Mouse (Mus musculus) forebrain, postnatal 0 days (tissue): ENCODE measurements around the gene Il20rb. TPM values are rescaled to one million over a fixed set of nuclear protein-coding genes. Genes with fewer than 3 reads are reported as not detected.

Experiments
- ATAC-seq: fragments of 200-750 bp; cut with Nextera tagmentation; 2 replicates; pipeline ENCODE4 v1.8.0; 2017; ENCODE audit warnings: mild to moderate bottlenecking, moderate library complexity
- DNase-seq: peaks from one replicate; pipeline ENCODE4 v3.0.0-alpha.2; 2015
- H3K27ac ChIP-seq: fragments of 300-500 bp; sonication (generic); 2 replicates; pipeline ENCODE4 v1.5.1; 2014; ENCODE audit warnings: low read depth, mild to moderate bottlenecking, antibody characterized with exemption, low read length, moderate library complexity, mixed read lengths
- H3K27me3 ChIP-seq: fragments of 300-500 bp; sonication (generic); 2 replicates; pipeline ENCODE4 v1.6.1; 2014; ENCODE audit warnings: mild to moderate bottlenecking, low read length, mixed read lengths; ENCODE audit not compliant: insufficient read depth
- H3K36me3 ChIP-seq: fragments of 300-500 bp; sonication (generic); 2 replicates; pipeline ENCODE4 v1.6.1; 2014; ENCODE audit warnings: mild to moderate bottlenecking, moderate library complexity; ENCODE audit not compliant: insufficient read depth
- H3K4me1 ChIP-seq: fragments of 300-500 bp; sonication (generic); 2 replicates; pipeline ENCODE4 v1.6.1; 2014; ENCODE audit warnings: antibody characterized with exemption; ENCODE audit not compliant: insufficient read depth
- H3K4me2 ChIP-seq: fragments of 300-500 bp; sonication (generic); 2 replicates; pipeline ENCODE4 v1.6.1; 2014; ENCODE audit warnings: low read depth, mild to moderate bottlenecking, moderate library complexity
- H3K4me3 ChIP-seq: fragments of 300-500 bp; sonication (generic); 2 replicates; pipeline ENCODE4 v1.5.1; 2014; ENCODE audit warnings: low read depth, low read length, mixed read lengths
- H3K9ac ChIP-seq: fragments of 300-500 bp; sonication (generic); 2 replicates; pipeline ENCODE4 v1.6.1; 2014; ENCODE audit warnings: mild to moderate bottlenecking
- H3K9me3 ChIP-seq: fragments of 300-500 bp; sonication (generic); 2 replicates; pipeline ENCODE4 v1.6.1; 2016; ENCODE audit warnings: low read length
- CTCF ChIP-seq: sonication (generic); IDR thresholded peaks from 2 replicates; pipeline ENCODE4 v1.5.1; 2016; ENCODE audit warnings: antibody characterized with exemption, control low read depth, low read depth
- WGBS: fragments of 180-500 bp; shearing (Covaris S2); extraction: QIAGEN DNeasy Blood & Tissue Kit; methylation state at CpG from one replicate; pipeline ENCODE4 v1.1.7; 2014; 5-methylcytosine and 5-hydroxymethylcytosine counted together
- polyA plus RNA-seq: library from polyadenylated mRNA; unstranded; fragments of >200 nt; fragmentation: Nextera tagmentation; extraction: Ambion mirVana; gene quantifications from 2 replicates; pipeline ENCODE4 v1.2.1, GENCODE M21; 2015
- total RNA-seq: library from RNA; depleted of rRNA; stranded (reverse); fragments of >200 nt; gene quantifications from 2 replicates; pipeline ENCODE4 v1.2.3, GENCODE M21; 2014

The Il20rb gene
- total and polyA plus RNA-seq, 2 experiments from 2014 or later: 1.1 to 1.4 TPM

- no peak overlapping the region for H3K4me3 ChIP-seq
- no peaks in the 10 kb centered on the region for H3K27me3 ChIP-seq
- no peak for DNase-seq
- no peaks in the 10 kb centered on the region for H3K4me1 ChIP-seq
- H3K9me3 ChIP-seq: no peaks in the 10 kb centered on the region
- H3K36me3 ChIP-seq: no peaks in the 10 kb centered on the region; the same call in 1 of the 2 replicates
- no peak overlapping the region for H3K9ac ChIP-seq
- no peak overlapping the region for H3K4me2 ChIP-seq
- no peak for ATAC-seq
- 95% methylated on average over 6 of the region's 6 CpGs for WGBS
- no peak for TF ChIP-seq CTCF
- no peak overlapping the region for H3K27ac ChIP-seq
Measured at GRCm38 (mm10) chr9:100488969-100489368, 2.4 kb upstream of the Il20rb start.

GRCm38 (mm10) chr9:100488056-100488713, 1.6 kb upstream of the Il20rb start:
- DNase-seq: no peak
- H3K36me3 ChIP-seq: no peaks in the 10 kb centered on the region; the same call in 1 of the 2 replicates
- H3K9ac ChIP-seq: no peak overlapping the region
- no peak overlapping the region for H3K4me2 ChIP-seq
- no peaks in the 10 kb centered on the region for H3K4me1 ChIP-seq
- 75% methylated on average over 7 of the region's 7 CpGs for WGBS
- H3K27me3 ChIP-seq: no peaks in the 10 kb centered on the region
- H3K27ac ChIP-seq: no peak overlapping the region
- ATAC-seq: no peak
- H3K4me3 ChIP-seq: no peak overlapping the region
- no peaks in the 10 kb centered on the region for H3K9me3 ChIP-seq
- no peak for TF ChIP-seq CTCF

GRCm38 (mm10) chr9:100483318-100483717, 3.3 kb downstream of the Il20rb start:
- no peak overlapping the region for H3K4me2 ChIP-seq
- TF ChIP-seq CTCF: no peak
- no peaks in the 10 kb centered on the region for H3K27me3 ChIP-seq
- no peak overlapping the region for H3K27ac ChIP-seq
- no peak for ATAC-seq
- H3K9me3 ChIP-seq: no peaks in the 10 kb centered on the region
- no peak overlapping the region for H3K4me3 ChIP-seq
- 93% methylated on average over 5 of the region's 5 CpGs for WGBS
- no peak overlapping the region for H3K9ac ChIP-seq
- H3K36me3 ChIP-seq: no peaks in the 10 kb centered on the region
- no peaks in the 10 kb centered on the region for H3K4me1 ChIP-seq
- DNase-seq: no peak

- 88% methylated on average over 6 of the region's 6 CpGs for WGBS
Measured at GRCm38 (mm10) chr9:100481626-100482025, 5.0 kb downstream of the Il20rb start.

GRCm38 (mm10) chr9:100474056-100474455, 12.5 kb downstream of the Il20rb start:
- Histone ChIP-seq H3K27me3 (no peaks in the 10 kb centered on the region), H3K27ac (no peak overlapping the region), H3K36me3 (no peaks in the 10 kb centered on the region), H3K4me2 (no peak overlapping the region), H3K9me3 (no peaks in the 10 kb centered on the region), H3K9ac (no peak overlapping the region), H3K4me1 (no peaks in the 10 kb centered on the region), H3K4me3 (no peak overlapping the region)
- ATAC-seq (no peak), DNase-seq (no peak)
- TF ChIP-seq CTCF: no peak
- WGBS: 95% methylated on average over 1 of the region's 1 CpGs

More at GRCm38 (mm10) chr9:100481626-100482025, 5.0 kb downstream of the Il20rb start:
- H3K9me3 ChIP-seq: no peaks in the 10 kb centered on the region
- no peak overlapping the region for H3K4me3 ChIP-seq
- no peak overlapping the region for H3K27ac ChIP-seq
- no peak overlapping the region for H3K4me2 ChIP-seq
- ATAC-seq (no peak), DNase-seq (no peak)
- H3K36me3 ChIP-seq: no peaks in the 10 kb centered on the region
- no peaks in the 10 kb centered on the region for H3K4me1 ChIP-seq
- H3K9ac ChIP-seq: no peak overlapping the region
- TF ChIP-seq CTCF: no peak
- H3K27me3 ChIP-seq: no peaks in the 10 kb centered on the region

- TF ChIP-seq CTCF: no peak
- no peak for ATAC-seq
- no peaks in the 10 kb centered on the region for H3K4me1 ChIP-seq
- H3K4me2 ChIP-seq: no peak overlapping the region
- no peaks in the 10 kb centered on the region for H3K27me3 ChIP-seq
- H3K9me3 ChIP-seq: no peaks in the 10 kb centered on the region
- no peak for DNase-seq
- H3K27ac ChIP-seq: no peak overlapping the region
- H3K36me3 ChIP-seq: no peaks in the 10 kb centered on the region
- no peak overlapping the region for H3K4me3 ChIP-seq
- 88% methylated on average over 6 of the region's 6 CpGs for WGBS
- H3K9ac ChIP-seq: no peak overlapping the region
Measured at GRCm38 (mm10) chr9:100473361-100473760, 13.2 kb downstream of the Il20rb start.

- no peak overlapping the region for H3K4me3 ChIP-seq
- no peaks in the 10 kb centered on the region for H3K9me3 ChIP-seq
- 97% methylated on average over 8 of the region's 8 CpGs for WGBS
- H3K4me1 ChIP-seq: no peaks in the 10 kb centered on the region
- no peak overlapping the region for H3K9ac ChIP-seq
- H3K4me2 ChIP-seq: no peak overlapping the region
- DNase-seq (no peak), ATAC-seq (no peak)
- no peak overlapping the region for H3K27ac ChIP-seq
- no peaks in the 10 kb centered on the region for H3K27me3 ChIP-seq
- no peak for TF ChIP-seq CTCF
- no peaks in the 10 kb centered on the region for H3K36me3 ChIP-seq
Measured at GRCm38 (mm10) chr9:100472931-100473330, 13.7 kb downstream of the Il20rb start.
